Mouse (Mus musculus) hindbrain, embryonic 16.5 days (tissue): Measurements from ENCODE around the gene Ccnl1. TPM values are rescaled to one million over a fixed set of nuclear protein-coding genes. Genes with fewer than 3 reads are reported as not detected.
A peak's percentile ranks its signal among the peaks of the same experiment; 100 is the strongest.

Source experiments
- ATAC-seq: fragments of 200-750 bp; cut with Nextera tagmentation; 2 replicates; pipeline ENCODE4 v1.8.0; 2017; ENCODE audit warnings: moderate TSS enrichment, moderate library complexity
- H3K27ac ChIP-seq: fragments of 300-500 bp; sonication (generic); 2 replicates; pipeline ENCODE4 v1.5.1; 2014; ENCODE audit warnings: low read depth, mild to moderate bottlenecking, control low read depth, low read length, moderate library complexity
- H3K27me3 ChIP-seq: fragments of 300-500 bp; sonication (generic); replicated peaks from 2 replicates; pipeline ENCODE4 v1.6.1; 2014; ENCODE audit warnings: low read length; ENCODE audit not compliant: control insufficient read depth, insufficient read depth
- H3K36me3 ChIP-seq: fragments of 300-500 bp; sonication (generic); 2 replicates; pipeline ENCODE4 v1.6.1; 2014; ENCODE audit warnings: mild to moderate bottlenecking, low read length, moderate library complexity, mixed read lengths; ENCODE audit not compliant: control insufficient read depth, insufficient read depth
- H3K4me1 ChIP-seq: fragments of 300-500 bp; sonication (generic); 2 replicates; pipeline ENCODE4 v1.6.1; 2014; ENCODE audit warnings: low read depth, low read length; ENCODE audit not compliant: control insufficient read depth, insufficient read depth
- H3K4me2 ChIP-seq: fragments of 300-500 bp; sonication (generic); 2 replicates; pipeline ENCODE4 v1.6.1; 2014; ENCODE audit warnings: mild to moderate bottlenecking, low read length, control low read depth, moderate library complexity
- H3K4me3 ChIP-seq: fragments of 300-500 bp; sonication (generic); 2 replicates; pipeline ENCODE4 v1.5.1; 2014; ENCODE audit warnings: mild to moderate bottlenecking, low read length, control low read depth, moderate library complexity
- H3K9ac ChIP-seq: fragments of 300-500 bp; sonication (generic); 2 replicates; pipeline ENCODE4 v1.6.1; 2014; ENCODE audit warnings: low read depth, mild to moderate bottlenecking, control low read depth, low read length, moderate library complexity
- H3K9me3 ChIP-seq: fragments of 300-500 bp; sonication (generic); 2 replicates; pipeline ENCODE4 v1.6.1; 2014; ENCODE audit warnings: mild to moderate bottlenecking, low read length, moderate library complexity; ENCODE audit not compliant: control insufficient read depth
- WGBS: fragments of 180-500 bp; shearing (Covaris S2); extraction: QIAGEN DNeasy Blood & Tissue Kit; methylation state at CpG from one replicate; pipeline ENCODE4 v1.1.7; 2014; 5-methylcytosine and 5-hydroxymethylcytosine counted together
- polyA plus RNA-seq: library from polyadenylated mRNA; unstranded; fragments of >200 nt; fragmentation: Nextera tagmentation; extraction: Ambion mirVana; gene quantifications from 2 replicates; pipeline ENCODE4 v1.2.1, GENCODE M21; 2015

The Ccnl1 gene
- polyA plus RNA-seq, 1 experiment from 2014 or later: 53.2 TPM

GRCm38 (mm10) chr3:65944713-65945112 lies 13.3 kb downstream of the Ccnl1 start:
- WGBS: 86% methylated on average over 3 of the region's 3 CpGs
- Histone ChIP-seq H3K36me3 (peaks cover 41% of the 10 kb centered on the region), H3K27ac (no peak overlapping the region), H3K4me1 (no peaks in the 10 kb centered on the region), H3K4me3 (no peak overlapping the region), H3K9me3 (no peaks in the 10 kb centered on the region), H3K4me2 (no peak overlapping the region), H3K27me3 (no peaks in the 10 kb centered on the region), H3K9ac (no peak overlapping the region)
- ATAC-seq: peak; percentile 49

- Histone ChIP-seq H3K4me2 (no peak overlapping the region), H3K9ac (no peak overlapping the region), H3K9me3 (no peaks in the 10 kb centered on the region), H3K4me3 (no peak overlapping the region), H3K36me3 (peaks cover 36% of the 10 kb centered on the region), H3K27ac (no peak overlapping the region), H3K27me3 (no peaks in the 10 kb centered on the region), H3K4me1 (no peaks in the 10 kb centered on the region)
- 0 out of 2 replicates have a peak, but pooled peaks have one; percentile 49 for ATAC-seq
- WGBS: 88% methylated on average over 4 of the region's 4 CpGs
Observed at GRCm38 (mm10) chr3:65943453-65943852, 14.6 kb downstream of the Ccnl1 start.

GRCm38 (mm10) chr3:65941052-65941451 lies 17.0 kb downstream of the Ccnl1 start:
- Histone ChIP-seq H3K27me3 (no peaks in the 10 kb centered on the region), H3K4me3 (no peak overlapping the region), H3K27ac (no peak overlapping the region), H3K4me1 (no peaks in the 10 kb centered on the region), H3K9me3 (no peaks in the 10 kb centered on the region), H3K9ac (no peak overlapping the region), H3K36me3 (peaks cover 18% of the 10 kb centered on the region), H3K4me2 (no peak overlapping the region)
- no peak for ATAC-seq
- WGBS: 89% methylated on average over 1 of the region's 1 CpGs

DNA sequence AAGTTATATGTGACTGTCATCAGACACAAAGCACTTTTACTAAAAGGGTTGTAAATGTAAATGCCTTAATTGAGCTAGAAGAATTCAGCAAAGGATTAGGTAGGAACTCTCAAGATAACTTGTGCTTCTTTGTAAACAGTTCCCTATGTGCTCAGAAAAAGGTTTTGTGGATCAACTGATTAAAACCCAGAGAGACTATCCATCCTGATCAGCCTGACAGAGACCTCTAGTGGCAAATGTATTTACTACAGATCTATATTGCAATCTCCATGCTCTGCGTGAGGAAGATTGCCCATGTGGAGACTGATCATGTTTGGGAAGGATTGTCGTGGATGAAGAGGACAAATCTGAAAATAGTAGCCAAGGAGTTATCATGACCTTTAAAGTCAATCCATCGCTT lies 19.8 kb downstream of the Ccnl1 start:
- H3K4me2 ChIP-seq: no peak overlapping the region

DNA sequence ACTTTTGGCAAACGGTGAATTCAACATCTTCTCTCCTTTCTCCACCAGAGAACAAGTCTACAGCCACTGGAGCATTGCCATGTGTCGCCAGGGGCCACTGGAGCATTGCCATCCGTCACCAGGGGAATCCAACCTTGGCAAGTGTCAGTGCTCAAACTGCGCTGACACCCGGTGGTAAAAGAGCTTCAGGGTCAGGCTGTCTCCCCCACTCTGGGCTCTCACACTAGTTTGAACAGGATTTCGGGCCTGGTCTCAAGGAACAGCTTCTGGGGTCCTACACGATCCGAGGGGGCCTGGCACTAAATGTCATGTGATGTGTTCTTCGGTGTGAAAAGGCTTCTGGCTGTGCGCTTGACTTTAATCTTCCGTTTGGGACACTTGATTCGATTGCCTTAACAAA lies 21.7 kb downstream of the Ccnl1 start:
- ATAC-seq: 0 out of 2 replicates have a peak, but pooled peaks have one; percentile 43

More for the DNA sequence above, 19.8 kb downstream of the Ccnl1 start:
- Histone ChIP-seq H3K4me3 (no peak overlapping the region), H3K36me3 (no peaks in the 10 kb centered on the region), H3K9me3 (no peaks in the 10 kb centered on the region), H3K27ac (no peak overlapping the region), H3K27me3 (no peaks in the 10 kb centered on the region), H3K4me1 (no peaks in the 10 kb centered on the region), H3K9ac (no peak overlapping the region)
- peak; percentile 68; the same call in 1 of the 2 replicates for ATAC-seq
- 24% methylated on average over 3 of the region's 3 CpGs for WGBS

GRCm38 (mm10) chr3:65935153-65935552 lies 22.9 kb downstream of the Ccnl1 start:
- Histone ChIP-seq H3K27me3 (no peaks in the 10 kb centered on the region; the same call in 1 of the 2 replicates), H3K4me2 (no peak overlapping the region), H3K9ac (no peak overlapping the region), H3K36me3 (no peaks in the 10 kb centered on the region), H3K4me1 (no peaks in the 10 kb centered on the region), H3K9me3 (no peaks in the 10 kb centered on the region), H3K4me3 (no peak overlapping the region), H3K27ac (no peak overlapping the region)
- WGBS: 92% methylated on average over 4 of the region's 4 CpGs
- ATAC-seq: no peak

More for the DNA sequence above, 21.7 kb downstream of the Ccnl1 start:
- H3K9me3 ChIP-seq: no peaks in the 10 kb centered on the region
- no peaks in the 10 kb centered on the region for H3K36me3 ChIP-seq
- H3K27ac ChIP-seq: no peak overlapping the region
- no peaks in the 10 kb centered on the region; the same call in 1 of the 2 replicates for H3K27me3 ChIP-seq
- no peak overlapping the region for H3K4me2 ChIP-seq
- H3K4me3 ChIP-seq: no peak overlapping the region
- no peak overlapping the region for H3K9ac ChIP-seq
- WGBS: 44% methylated on average over 12 of the region's 12 CpGs
- H3K4me1 ChIP-seq: no peaks in the 10 kb centered on the region

DNA sequence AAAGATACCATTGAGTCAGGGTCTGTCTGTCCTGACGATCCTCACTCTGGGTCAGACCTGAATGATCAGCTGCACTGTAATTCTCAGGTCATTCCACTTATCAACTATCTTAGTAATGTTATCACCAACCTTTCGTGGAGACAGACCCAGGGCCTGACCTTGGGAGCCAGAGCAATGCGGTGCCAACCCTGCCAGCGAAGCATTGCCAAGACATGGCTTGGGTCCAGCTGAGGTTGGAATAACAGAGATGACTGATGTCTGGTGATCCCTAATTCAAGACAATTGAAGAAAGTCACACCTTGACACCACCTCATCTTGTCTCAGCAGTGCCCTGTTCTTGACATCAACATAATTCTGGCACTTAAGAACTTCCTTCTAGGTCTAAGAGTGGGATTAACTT lies 24.3 kb downstream of the Ccnl1 start:
- peaks cover 10% of the 10 kb centered on the region for H3K4me1 ChIP-seq

GRCm38 (mm10) chr3:65931542-65931941 lies 26.5 kb downstream of the Ccnl1 start:
- no peak overlapping the region for H3K4me2 ChIP-seq
- H3K27me3 ChIP-seq: no peaks in the 10 kb centered on the region; the same call in 1 of the 2 replicates
- H3K27ac ChIP-seq: no peak overlapping the region
- H3K36me3 ChIP-seq: no peaks in the 10 kb centered on the region
- 87% methylated on average over 7 of the region's 7 CpGs for WGBS
- no peak overlapping the region for H3K9ac ChIP-seq
- ATAC-seq: no peak
- H3K4me1 ChIP-seq: peaks cover 10% of the 10 kb centered on the region
- no peaks in the 10 kb centered on the region for H3K9me3 ChIP-seq
- no peak overlapping the region for H3K4me3 ChIP-seq

More for the DNA sequence above, 24.3 kb downstream of the Ccnl1 start:
- 88% methylated on average over 4 of the region's 4 CpGs for WGBS
- Histone ChIP-seq H3K9ac (no peak overlapping the region), H3K4me2 (no peak overlapping the region), H3K9me3 (no peaks in the 10 kb centered on the region), H3K27ac (no peak overlapping the region), H3K4me3 (no peak overlapping the region), H3K36me3 (no peaks in the 10 kb centered on the region), H3K27me3 (no peaks in the 10 kb centered on the region; the same call in 1 of the 2 replicates)
- no peak for ATAC-seq

- H3K4me2 ChIP-seq: peak overlapping the region; percentile 53; the same call in 1 of the 2 replicates
- peak; percentile 14; the same call in 1 of the 2 replicates for ATAC-seq
Observed at GRCm38 (mm10) chr3:65930636-65931035, 27.4 kb downstream of the Ccnl1 start.

More at GRCm38 (mm10) chr3:65930636-65931035, 27.4 kb downstream of the Ccnl1 start:
- Histone ChIP-seq H3K27ac (no peak overlapping the region), H3K9ac (no peak overlapping the region), H3K27me3 (no peaks in the 10 kb centered on the region; the same call in 1 of the 2 replicates), H3K9me3 (no peaks in the 10 kb centered on the region), H3K4me1 (peaks cover 10% of the 10 kb centered on the region), H3K4me3 (no peak overlapping the region), H3K36me3 (no peaks in the 10 kb centered on the region)
- WGBS: 54% methylated on average over 8 of the region's 8 CpGs
